Mouse (Mus musculus): ENCODE data around the gene Gm9821.
A peak's percentile ranks its signal among the peaks of the same experiment; 100 is the strongest.

The Gm9821 gene

GRCm38 (mm10) chr2:91927826-91928533 is 17.5 kb upstream of the Gm9821 start:
- DNase-seq: peak; percentile 83 to 89

GRCm38 (mm10) chr2:91928534-91929350 is 16.8 kb upstream of the Gm9821 start:
- peak in 1 of 2 experiments; percentile 34 for DNase-seq

- no peak for DNase-seq
These were observed 16.0 kb upstream of the Gm9821 start for GRCm38 (mm10) chr2:91929455-91929854.

GRCm38 (mm10) chr2:91929936-91930335 is 15.6 kb upstream of the Gm9821 start:
- peak; percentile 73 to 78 for DNase-seq

- peak; percentile 58 to 78 for DNase-seq
These were observed 14.7 kb upstream of the Gm9821 start for GRCm38 (mm10) chr2:91930761-91931291.

- peak; percentile 35 to 61 for DNase-seq
These were observed 14.0 kb upstream of the Gm9821 start for GRCm38 (mm10) chr2:91931328-91932159.

GRCm38 (mm10) chr2:91932160-91932711 is 13.3 kb upstream of the Gm9821 start, which contains the start of gene Mdk:
Mdk (minus strand) TSS chr2:91932297.
- DNase-seq: peak in 1 of 2 experiments; percentile 32

- no peak for DNase-seq
These were observed 12.7 kb upstream of the Gm9821 start for GRCm38 (mm10) chr2:91932737-91933350.

GRCm38 (mm10) chr2:91933471-91933870 is 12.0 kb upstream of the Gm9821 start:
- no peak for DNase-seq

GRCm38 (mm10) chr2:91934016-91934415 is 11.5 kb upstream of the Gm9821 start:
- DNase-seq: no peak

- DNase-seq: no peak
These were observed 10.5 kb upstream of the Gm9821 start for GRCm38 (mm10) chr2:91934826-91935525.

GRCm38 (mm10) chr2:91936154-91936553 is 9.3 kb upstream of the Gm9821 start:
- DNase-seq: no peak

- peak; percentile 56 to 86 for DNase-seq
These were observed 6.1 kb upstream of the Gm9821 start for GRCm38 (mm10) chr2:91939303-91939935.

- DNase-seq: no peak
These were observed 3.1 kb upstream of the Gm9821 start for GRCm38 (mm10) chr2:91942356-91942755.

- DNase-seq: peak; percentile 80 to 81
These were observed 1.1 kb upstream of the Gm9821 start for GRCm38 (mm10) chr2:91944170-91944950.

- peak in 1 of 2 experiments; percentile 57 for DNase-seq
These were observed 1.3 kb downstream of the Gm9821 start for GRCm38 (mm10) chr2:91946836-91947235.

GRCm38 (mm10) chr2:91947397-91948150 is 2.1 kb downstream of the Gm9821 start:
- DNase-seq: no peak

GRCm38 (mm10) chr2:91948151-91948509 is 2.6 kb downstream of the Gm9821 start:
- peak; percentile 54 to 70 for DNase-seq

GRCm38 (mm10) chr2:91948792-91949241 is 3.3 kb downstream of the Gm9821 start:
- peak; percentile 28 to 41 for DNase-seq

Data from kidney, postnatal 25 days (tissue).